Mouse (Mus musculus) lung, postnatal 0 days (tissue): Measurements from ENCODE around the gene Atp23.

Experiments
- CTCF ChIP-seq: IDR thresholded peaks from 2 replicates; pipeline ENCODE4 v1.5.1; 2016; ENCODE audit warnings: antibody characterized with exemption, mild to moderate bottlenecking
- EP300 ChIP-seq: IDR thresholded peaks from 2 replicates; pipeline ENCODE4 v1.6.1; 2016; ENCODE audit warnings: antibody characterized with exemption, mild to moderate bottlenecking, control low read depth

DNA sequence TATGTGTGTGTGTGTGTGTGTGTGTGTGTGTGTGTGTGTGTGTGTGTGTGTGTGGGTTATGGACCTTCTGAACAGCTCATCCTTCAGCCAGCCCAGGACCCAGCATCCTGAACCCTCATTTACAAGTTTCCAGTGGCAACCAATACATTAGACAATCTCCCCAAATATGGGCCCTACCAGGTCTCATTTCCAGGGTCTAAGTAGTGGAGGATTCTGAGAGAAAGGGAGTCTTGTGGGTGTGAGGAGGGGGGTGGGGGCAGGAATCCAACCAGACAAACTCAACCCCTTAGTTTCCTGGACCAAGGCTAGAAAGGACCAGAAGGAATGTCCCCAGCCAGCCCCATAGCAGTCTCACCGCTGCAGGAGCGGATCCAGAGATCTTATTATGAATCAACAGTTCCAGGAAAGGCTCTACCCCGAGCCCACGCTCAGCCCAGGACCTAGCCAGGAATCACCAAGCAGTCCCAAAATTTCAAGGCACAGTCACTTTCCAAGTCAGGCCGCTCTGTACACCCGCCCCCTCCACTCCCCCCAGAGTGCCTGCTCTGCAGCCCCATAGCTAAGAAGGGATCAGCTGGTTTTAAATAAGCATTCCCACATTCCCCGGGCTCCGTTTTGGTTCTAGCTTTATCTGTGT is 30.1 kb upstream of the Atp23 start:
- TF ChIP-seq CTCF (no peak), EP300 (no peak)
